Mouse (Mus musculus) cerebellum, adult 2 months (tissue): ENCODE results near the gene Phactr2.

ENCODE experiments used
- CTCF ChIP-seq: fragments of 200-500 bp; IDR thresholded peaks from 2 replicates; pipeline ENCODE4 v1.5.1; 2011; ENCODE audit warnings: low read depth, mild to moderate bottlenecking, control low read depth, low read length, moderate library complexity, borderline replicate concordance; ENCODE audit not compliant: insufficient read depth
- POLR2A ChIP-seq: fragments of 200-500 bp; IDR thresholded peaks from 2 replicates; pipeline ENCODE4 v1.6.1; 2011; ENCODE audit warnings: low read length, control low read depth, borderline replicate concordance; ENCODE audit not compliant: insufficient read depth

- TF ChIP-seq CTCF (no peak), POLR2A (no peak)
Measured at GRCm38 (mm10) chr10:13303271-13304265, 170.6 kb downstream of the Phactr2 start.
